Mouse (Mus musculus) CH12F3 (cell line): ENCODE results near the gene Necap2.

Source experiments
- in situ Hi-C: fragments of 300-500 bp; cut with MboI; formaldehyde crosslinking; loops from 2 replicates; pipeline ENCODE4 v1.14.3; 2020; ENCODE audit warnings: low sequenced_read_pairs

The Necap2 gene

DNA sequence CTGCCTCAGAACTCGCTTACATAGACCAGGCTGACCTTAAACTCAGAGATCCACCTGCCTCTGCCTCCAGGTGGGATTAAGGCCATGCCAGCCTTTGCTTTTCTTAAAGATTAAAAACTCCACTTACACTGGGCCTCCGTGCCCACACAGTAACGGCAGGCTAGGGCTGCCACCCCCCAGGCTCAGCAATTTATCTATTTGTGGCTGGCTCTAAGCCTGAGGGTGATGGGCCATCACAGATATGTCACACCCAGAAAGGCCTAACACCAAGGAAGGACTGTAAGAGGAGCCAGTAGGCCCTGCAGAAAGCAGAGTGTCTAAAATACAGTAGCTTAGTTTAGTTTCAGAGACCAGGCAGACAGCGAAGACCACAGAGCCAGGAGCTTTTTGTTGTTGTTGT is 4.0 kb downstream of the Necap2 start:
- in situ Hi-C loops: no loop called here

DNA sequence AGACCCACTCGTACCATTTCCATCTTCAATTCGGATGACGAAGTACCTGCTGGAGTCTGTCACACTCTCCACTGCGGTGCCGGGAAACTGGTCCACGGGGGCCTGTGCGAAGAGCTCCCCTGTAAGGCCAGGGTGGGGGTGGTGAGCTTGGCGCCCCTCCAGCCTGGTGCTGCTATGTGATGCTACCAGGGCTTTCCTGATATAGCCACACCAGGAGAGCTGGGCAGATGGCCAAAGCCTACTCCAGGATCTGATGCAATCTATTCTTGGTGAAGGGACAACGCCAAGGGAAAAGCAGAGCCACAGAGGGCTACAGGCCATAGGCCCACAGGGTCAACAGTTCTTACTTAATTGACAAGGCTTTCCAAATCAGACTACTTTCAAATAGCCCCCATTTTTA is 4.5 kb downstream of the Necap2 start:
- in situ Hi-C loops: no loop called here

DNA sequence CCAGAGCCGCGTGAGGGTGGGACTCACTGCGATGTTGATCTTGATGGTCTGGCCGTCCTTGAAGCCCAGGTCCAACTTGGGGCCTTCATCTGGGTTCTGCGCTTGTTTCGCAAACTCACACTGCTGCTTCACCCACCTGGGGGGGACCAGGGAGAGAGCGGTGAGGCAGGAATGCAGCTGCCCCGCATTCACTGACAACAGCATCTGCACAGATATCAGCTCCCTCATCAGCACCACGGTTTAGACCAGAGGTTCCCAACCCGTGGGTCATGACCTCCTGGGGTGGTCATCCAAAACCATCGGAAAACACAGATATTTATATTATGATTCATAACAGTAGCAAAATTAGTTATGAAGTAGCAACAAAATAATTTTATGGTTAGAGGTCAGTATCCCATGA is 5.7 kb downstream of the Necap2 start:
- in situ Hi-C loops: no loop called here

DNA sequence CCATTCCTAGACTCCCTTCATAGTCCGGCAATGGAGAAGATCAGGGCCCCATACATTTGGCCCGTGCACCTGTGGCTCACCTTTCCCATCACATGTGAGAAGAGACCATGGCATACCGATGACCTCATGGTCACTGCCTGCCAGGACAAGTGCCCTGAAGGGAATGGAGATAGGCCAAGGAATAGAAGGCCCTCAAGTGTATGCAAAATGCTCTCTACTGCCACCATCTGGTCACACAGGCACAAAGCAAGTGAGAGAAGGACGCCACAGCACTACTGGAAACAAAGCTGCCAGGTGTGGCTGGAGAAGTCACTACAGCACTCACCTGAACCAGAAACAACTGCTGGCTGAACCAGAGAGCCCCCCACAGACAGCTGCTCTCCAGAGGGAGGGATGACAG is 8.4 kb downstream of the Necap2 start:
- in situ Hi-C loops: no loop called here

DNA sequence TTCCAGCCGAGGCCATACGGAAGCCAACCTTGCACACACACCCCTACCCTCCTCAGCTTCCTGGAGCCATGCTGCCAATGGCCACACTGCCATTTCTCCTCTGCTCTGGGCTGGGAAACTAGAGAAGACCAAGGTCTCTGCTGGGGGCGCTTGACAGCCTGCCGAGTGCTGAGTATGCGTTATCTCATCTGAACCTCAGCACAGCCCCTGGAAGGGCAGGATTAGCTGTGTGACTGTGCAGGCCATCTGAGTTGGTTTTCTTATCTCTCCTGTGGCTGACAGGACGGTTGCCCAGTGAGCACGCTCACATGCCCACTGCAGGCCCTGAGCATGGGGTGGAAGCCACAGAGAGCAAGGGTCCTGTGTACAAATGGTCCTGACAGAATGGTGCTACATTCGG is 9.5 kb downstream of the Necap2 start:
- in situ Hi-C loops: no loop called here

DNA sequence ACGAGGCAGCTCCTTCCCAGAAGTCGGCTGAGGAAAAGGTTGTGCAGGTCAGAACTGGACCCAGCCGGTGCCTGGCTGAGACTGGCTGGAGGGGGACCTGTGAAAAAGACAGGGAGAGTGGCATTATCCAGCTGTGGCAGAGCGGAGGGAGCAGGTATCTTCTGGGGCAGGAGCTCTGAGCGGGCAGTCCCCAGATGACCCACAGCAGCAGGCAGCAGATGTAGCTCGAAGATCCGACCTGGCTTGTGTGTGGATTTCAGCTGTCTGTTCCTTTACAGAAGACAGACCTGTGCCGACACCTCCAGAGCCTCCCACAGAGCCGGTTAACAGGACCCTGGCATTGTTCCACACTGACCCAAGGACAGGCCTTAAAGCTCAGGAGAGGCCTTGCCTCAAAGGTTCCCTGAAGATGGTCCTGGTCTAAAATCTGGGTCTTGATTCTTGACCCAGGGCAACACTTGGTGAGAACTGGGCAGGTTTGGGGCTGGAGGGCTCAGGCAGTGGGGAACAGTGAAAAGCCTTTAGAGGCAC is 10.6 kb downstream of the Necap2 start:
- in situ Hi-C loops: no loop called here

DNA sequence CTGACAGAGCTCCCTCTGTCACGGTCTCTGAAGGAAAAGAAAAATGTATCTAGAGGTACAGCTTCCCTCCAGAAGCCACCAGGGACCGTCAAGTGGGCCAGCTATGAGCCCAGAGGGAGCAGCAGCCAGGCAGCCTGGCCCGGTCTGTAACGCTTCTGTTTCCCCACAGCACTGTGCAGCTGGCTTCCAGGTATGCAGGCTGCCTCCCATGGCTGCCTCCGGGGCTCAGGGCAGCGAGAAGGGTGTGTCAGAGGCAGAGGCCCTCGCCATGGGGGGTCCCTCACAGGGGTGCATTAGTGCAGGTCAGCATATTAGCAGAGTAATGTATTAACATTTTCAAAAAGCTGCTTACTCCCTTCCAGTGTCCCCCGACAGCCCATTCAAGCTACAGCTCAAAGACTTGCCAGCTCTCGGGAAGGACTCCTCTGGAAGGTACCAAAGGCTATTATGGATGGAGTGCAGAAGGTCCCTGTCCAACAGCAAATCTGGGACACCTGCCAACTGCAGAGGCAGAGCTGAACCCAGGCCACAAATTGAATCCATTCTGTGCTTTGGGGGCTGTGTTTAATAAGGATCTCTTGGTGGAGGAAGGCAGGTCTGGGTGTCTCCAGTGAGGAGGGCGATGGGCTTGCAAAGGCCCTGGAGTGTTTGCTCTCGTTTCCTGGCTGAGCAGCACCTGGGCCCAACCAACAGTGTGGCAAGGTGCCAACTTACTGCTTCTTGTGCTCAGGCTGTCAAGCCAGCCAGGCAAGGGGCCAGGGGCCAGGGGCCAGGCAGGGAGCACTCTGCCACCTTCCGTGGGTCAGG is 11.2 kb downstream of the Necap2 start:
- in situ Hi-C loops: no loop called here

DNA sequence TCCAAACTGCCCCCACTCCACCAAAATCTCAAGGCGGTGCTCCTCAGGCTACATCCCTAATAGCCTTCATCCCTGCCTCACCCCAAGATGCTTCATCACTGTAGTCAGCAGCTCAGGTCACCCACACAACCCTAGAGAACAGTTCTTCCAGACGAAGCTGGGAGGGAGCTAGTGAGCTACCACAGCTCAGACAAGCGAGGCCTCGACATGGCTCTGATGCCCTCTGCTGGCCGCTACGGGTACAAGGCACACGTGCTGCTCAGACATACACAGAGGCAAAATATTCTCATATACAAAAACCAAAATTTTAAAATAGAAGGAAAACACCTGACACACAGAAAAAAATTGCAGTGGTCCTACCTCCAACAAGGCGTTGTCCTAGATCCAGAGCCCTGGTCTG is 13.0 kb downstream of the Necap2 start:
- in situ Hi-C loops: no loop called here

DNA sequence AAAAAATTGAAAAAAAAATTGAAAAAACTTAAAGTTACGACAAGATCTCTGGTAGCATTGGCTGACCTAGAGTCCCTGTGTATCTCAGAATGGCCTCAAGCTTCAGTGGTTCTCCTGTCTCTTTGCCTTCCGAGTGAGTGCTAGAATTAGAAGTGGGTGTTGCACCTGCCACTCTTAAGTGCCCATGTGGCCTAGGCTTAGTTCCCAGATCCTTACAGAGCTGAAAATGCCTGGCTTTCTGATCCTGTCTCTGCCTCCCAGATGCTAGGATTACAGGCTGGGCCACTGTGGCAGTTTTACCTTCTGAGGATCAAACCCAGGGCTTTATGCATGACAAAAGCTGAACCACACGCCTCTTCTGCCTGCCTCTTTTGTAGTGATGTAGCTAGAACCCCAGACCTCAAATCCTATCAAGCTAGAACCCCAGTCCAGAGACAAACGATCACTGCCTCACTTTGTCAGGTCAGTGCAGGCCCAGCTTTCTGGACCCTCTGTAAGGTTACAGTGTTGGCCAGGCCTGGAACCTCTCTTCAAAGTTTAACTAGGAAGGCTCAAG is 14.0 kb downstream of the Necap2 start:
- in situ Hi-C loops: no loop called here

DNA sequence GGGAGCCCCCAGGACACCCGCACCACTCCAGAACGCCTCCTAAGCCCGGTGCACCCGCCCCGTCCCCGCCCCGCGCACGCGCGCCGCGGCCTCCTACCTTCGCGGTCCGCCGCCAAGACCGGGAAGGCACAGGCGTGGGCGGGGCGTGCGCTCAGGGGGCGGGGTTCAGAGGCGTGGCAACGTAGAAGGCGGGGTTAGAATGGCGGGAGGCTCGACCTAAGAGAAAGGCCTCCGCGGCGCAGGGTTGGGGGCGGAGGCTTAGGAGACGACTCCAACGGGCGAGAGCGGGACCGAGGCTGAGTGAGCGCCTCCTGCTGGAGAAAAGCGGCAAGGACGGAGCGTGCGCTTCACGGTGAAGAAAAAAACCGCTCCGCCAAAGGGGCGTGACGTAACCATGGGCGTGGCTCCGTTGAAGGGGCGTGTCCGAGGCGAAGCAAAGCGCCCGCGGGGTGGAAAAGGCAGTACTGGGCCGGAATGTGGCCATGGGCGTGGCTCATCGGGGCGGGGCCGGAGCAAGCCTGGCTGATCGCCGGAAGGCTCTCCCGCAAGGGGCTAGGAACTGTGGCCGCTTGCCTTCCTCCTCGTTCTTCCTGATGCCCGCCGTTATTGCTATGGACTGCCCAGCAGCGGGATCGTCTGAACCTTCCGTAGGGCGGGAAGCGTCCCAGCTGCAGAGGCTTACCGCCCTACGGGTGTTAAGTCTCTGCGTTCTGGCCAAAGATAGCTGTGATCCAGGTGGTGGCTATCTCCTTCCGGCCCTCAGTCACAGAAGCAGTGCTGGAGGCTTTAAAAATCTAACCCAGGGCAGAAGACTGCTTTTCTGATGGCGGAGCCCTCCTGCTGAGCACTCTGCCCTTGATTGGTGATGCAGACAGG is 17.5 kb downstream of the Necap2 start, which contains the start of gene Crocc:
TSS of gene Crocc (minus strand) at position 125 of the 876 bp plus-strand sequence.
- in situ Hi-C loops: no loop called here

DNA sequence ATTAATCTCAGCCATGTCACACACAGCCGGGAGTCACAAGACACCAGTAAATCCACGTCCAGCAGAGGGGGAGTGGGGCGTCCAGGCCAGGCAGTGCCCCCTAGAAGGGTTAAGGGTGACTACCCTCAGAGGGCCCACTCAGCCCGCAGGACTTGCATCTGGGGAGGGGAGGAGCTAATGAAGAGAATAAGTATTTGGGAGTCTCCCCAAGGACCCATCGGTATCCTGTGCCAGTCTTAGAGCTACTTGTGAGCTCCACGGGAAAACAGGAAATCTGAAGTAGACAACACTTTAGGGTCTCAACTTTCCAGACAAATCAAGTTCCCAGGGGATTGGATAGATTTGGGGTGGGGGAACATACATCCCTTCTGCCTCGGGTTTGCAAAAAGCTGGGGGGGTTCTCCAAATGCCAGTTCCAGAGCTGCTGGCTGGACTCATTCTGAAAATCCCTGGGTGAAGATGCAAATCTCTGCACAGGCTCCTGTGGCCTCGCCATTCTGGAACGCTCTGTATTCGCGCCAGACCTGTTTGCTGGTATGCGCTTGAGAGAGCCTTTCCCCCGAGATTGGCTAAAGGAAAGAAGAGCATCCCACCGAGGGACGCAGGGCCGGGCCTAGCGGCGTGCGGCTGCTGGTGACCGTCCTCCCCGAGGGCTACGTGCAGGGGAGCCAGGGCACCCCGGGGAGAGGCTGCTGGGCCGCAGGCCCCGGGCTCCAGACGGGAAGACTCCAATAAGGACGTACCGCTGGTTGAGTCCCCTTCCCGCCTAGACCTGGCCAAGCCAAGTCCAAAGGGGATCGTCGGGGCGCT is 18.3 kb downstream of the Necap2 start:
- in situ Hi-C loops: no loop called here

DNA sequence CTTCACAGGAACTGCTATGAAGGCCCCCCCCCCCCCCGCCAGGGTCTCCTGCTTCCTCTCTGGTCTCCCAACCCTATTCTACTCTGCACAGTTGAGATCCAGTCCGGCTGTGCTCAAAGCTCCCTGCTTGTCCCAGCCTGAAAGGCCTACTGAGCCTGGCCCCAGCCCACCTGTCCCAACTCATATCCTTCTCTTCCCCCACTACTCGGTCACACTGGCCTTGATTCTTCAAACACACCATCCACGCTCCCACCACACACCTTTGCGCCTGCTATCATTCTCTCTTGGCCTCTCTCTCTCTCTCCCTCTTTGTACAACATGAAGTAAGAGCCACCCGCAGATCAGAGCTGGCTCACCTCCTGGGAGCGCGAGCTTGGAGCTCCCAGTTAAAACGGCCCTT is 19.3 kb downstream of the Necap2 start:
- in situ Hi-C loops: no loop called here

DNA sequence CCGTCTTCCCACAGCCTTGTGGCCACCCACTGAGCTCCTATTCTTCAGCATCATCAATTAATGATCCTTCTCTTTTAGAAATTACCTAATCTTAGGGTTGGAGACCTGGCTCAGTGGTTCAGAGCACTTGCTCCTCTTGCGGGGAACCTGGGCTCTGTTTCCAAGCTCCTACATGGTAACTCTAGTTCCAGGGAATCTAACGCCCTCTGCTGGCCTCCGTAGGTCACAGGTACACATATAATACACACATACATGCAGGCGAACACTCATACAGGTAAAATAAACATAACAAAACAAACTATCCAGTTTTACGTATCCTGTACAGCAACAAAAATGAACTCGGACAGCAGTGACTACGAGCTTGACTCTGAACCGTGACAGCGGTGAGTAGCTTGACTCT is 21.2 kb downstream of the Necap2 start:
- in situ Hi-C loops: no loop called here

DNA sequence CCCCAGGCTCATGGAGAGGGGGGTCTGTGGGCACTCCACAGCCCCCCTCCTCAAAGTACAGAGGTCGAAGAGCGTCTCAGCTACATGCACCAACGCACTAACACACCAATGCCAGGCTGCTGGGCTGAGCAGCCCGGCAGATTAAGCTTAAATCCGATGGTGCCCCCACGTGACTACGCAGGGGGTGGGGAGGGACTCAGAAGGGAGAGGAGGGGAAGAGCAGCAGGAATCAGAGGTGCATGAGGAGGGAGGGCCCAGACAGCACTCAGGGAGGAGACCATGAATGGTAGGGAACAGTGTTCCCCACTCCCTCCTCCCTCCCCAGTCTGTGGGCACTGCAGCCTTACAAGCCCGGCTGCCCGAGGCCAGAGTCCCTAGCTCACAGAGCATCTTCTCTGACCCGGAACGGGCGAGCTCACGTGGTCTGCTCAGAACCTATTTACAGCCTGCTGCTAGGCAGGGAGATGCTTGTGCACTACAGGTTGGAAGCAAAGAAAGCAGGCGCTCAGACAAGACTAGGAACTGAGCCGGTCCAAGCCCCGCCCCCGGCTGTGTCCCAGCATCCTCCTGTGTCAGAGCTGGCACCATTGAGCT is 24.5 kb downstream of the Necap2 start:
- in situ Hi-C loops: no loop called here

DNA sequence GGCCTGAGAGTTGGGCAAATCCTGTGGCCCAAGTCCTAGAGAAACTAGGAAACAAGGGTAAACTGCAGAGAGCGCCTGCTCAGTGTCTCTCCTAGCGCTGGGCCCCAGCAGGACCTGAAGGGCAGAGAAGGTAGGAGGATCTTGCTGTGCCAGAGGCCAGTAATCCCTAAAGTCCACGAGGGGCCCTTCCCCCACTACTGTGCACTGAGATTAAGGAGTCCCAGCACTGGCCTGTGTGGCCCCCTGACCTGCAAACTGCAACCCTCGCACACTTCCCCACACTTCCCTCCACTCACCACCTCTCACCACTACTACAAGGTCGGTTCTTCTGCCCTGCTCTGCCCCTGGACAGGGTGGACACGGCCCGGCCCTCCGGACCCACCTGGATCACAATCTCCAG is 25.0 kb downstream of the Necap2 start:
- in situ Hi-C loops: no loop called here

DNA sequence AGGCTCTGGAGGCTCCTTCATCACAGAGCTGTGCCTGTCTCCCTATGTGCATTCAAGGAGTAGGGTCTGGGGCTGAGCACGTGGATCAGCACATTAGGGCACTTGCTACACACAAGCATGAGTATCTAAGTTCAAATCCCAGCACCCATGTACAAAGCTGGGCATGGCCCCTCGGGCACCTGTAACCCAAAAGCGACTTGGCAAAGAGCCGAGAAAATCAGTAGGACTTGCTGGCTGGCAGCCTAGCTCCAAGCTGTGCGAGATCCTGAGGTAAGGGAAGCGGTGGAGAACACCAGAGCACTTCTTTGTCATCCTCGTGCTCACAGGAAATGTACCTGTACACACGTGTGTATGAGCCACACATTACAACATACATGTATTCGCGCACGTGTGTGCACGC is 25.7 kb downstream of the Necap2 start:
- in situ Hi-C loops: no loop called here

DNA sequence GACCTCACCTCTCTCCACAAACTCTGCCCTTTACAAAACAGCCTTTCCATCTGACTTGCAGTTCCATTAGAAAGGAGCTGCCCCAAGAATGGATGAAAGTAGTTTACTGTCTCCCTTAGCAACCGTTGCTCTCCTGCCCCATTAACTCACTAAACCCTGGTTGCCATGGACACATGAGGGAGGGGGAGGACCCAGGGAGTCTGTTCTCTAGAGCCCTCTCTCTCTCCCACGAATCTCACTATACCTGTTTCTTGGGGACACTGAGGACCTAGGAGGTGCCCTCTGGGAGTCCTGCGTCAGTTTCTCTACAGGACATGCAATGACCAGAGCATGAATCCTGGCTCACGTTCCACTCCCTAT is 28.7 kb downstream of the Necap2 start:
- in situ Hi-C loops: no loop called here

DNA sequence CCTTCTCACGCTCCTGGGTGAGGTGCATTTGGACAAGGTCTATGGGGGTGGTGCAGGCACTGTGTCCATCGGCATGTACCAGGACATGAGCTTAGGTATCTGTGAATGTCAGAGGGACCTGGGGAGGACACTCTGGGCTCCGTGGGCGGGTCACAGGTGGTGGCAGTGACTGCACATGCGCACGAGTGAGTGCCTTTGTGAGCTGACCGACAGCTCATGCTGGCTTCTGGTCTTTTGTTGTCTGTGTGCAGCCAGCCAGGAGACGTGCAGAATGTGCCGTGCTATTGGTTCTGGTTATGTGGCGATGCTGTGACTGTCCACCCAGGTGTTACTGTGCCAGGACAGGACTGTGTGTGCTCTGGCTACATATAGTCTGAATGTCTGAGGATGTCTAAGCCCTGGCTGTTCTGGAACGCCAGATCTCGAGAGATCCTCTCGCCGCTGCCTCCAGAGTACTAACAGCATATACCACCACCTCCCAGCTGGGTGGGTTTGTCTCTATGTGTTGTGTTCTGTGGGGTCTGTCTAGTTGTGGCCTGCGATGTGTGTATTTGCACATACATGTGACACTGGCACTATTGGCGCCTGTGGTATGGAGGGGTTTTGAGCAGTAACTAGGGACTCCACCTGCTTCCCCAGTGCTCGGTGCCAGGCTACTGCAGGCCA is 29.2 kb downstream of the Necap2 start:
- in situ Hi-C loops: no loop called here

DNA sequence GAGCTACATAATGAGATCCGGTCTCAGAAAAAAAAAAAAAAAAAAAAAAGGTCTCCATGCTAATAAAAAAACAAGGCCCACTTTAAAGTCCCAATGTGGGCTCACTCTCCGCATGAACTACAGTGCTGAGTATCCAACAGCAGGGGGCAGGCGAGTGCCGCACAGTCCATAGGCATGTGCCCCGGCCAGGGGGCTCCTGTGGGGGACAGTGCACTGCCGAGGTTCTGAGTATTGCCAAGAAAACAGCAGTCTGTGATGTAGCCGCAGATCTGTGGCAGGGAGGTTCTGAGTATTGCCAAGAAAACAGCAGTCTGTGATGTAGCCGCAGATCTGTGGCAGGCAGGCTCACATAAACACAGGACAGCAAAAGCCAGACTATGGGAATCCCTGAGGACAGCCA is 33.3 kb downstream of the Necap2 start:
- in situ Hi-C loops: no loop called here

DNA sequence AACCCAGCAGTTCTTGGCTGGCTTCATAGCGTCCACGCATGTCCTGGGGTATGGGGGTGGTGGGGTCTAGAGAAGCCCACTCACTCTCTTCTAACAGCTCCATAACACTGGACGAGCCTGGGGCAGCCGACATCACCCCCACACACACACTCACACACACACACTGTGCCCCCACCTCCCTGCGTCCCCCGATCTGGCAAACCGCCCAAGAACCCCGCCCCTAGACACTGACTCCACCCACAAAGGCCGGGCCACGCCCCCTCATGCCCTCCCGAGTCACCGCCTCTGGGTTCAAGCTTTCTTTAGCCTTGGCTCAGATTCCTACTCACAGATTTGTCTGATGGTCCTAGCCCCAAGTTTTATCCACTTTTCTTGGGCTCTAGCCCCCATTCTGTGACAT is 37.0 kb downstream of the Necap2 start:
- in situ Hi-C loops: no loop called here
